Mouse (Mus musculus) cerebellum, adult 2 months (tissue): ENCODE results near the gene Arhgap32.

ENCODE experiments used
- CTCF ChIP-seq: fragments of 200-500 bp; IDR thresholded peaks from 2 replicates; pipeline ENCODE4 v1.5.1; 2011; ENCODE audit warnings: low read depth, mild to moderate bottlenecking, control low read depth, low read length, moderate library complexity, borderline replicate concordance; ENCODE audit not compliant: insufficient read depth
- POLR2A ChIP-seq: fragments of 200-500 bp; IDR thresholded peaks from 2 replicates; pipeline ENCODE4 v1.6.1; 2011; ENCODE audit warnings: low read length, control low read depth, borderline replicate concordance; ENCODE audit not compliant: insufficient read depth

DNA sequence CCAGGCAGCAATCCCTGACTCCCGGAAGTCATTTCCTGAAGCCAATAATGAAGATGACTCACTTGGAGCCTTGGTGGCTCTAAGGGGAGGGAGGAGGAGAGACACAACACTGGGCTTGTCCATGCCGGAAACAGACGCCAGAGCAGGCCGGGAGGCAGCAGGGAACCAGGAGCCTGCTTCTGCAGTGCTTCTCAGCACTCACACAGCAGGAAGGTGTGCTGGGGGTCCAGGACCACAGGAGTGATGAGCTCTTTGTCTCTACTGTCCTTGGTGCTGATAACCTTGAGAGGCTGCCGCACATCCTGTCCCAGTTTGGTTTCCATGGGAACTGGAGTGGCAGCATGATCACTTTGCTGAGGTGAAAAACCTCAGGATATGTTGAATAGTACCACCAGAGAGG, 176.8 kb downstream of the Arhgap32 start:
- TF ChIP-seq CTCF (no peak), POLR2A (no peak)
